Mouse (Mus musculus) MEL-GATA-1-ER (cell line): ENCODE results near the gene Adat3.
"Not testable (repeated sequence)": the region's sequence is repeated elsewhere in the genome, so short reads cannot be mapped to it uniquely, and the experiment has no call there.

Experiments used
- DNase-seq: peaks from one replicate; pipeline ENCODE4 v3.0.0-alpha.2; 2012; ENCODE audit warnings: low read depth; ENCODE audit errors: extremely low read depth

The Adat3 gene

GRCm38 (mm10) chr10:80578131-80578750 is 24.4 kb upstream of the Adat3 start:
- DNase-seq, result peak; percentile 71

- DNase-seq, result peak; percentile 86
These were observed 23.8 kb upstream of the Adat3 start for GRCm38 (mm10) chr10:80578911-80579310.

- DNase-seq, result no peak
These were observed 19.6 kb upstream of the Adat3 start for GRCm38 (mm10) chr10:80583047-80583446.

GRCm38 (mm10) chr10:80584045-80584488 is 18.6 kb upstream of the Adat3 start:
- DNase-seq, result no peak

- DNase-seq, result no peak
These were observed 17.8 kb upstream of the Adat3 start for GRCm38 (mm10) chr10:80584642-80585552.

GRCm38 (mm10) chr10:80585581-80585980 is 17.1 kb upstream of the Adat3 start:
- DNase-seq, result no peak

GRCm38 (mm10) chr10:80586407-80587304 is 16.0 kb upstream of the Adat3 start:
- no peak for DNase-seq

- no peak for DNase-seq
These were observed 15.4 kb upstream of the Adat3 start for GRCm38 (mm10) chr10:80587305-80587657.

- no peak for DNase-seq
These were observed 13.4 kb upstream of the Adat3 start for GRCm38 (mm10) chr10:80589127-80589878.

- peak; percentile 89 for DNase-seq
These were observed 12.5 kb upstream of the Adat3 start, which contains the start of gene Abhd17a for GRCm38 (mm10) chr10:80589879-80590854. Gene Abhd17a (minus strand): TSS chr10:80590341.

GRCm38 (mm10) chr10:80596318-80596717 is 6.4 kb upstream of the Adat3 start:
- no peak for DNase-seq

GRCm38 (mm10) chr10:80603364-80603763 is 684 bp downstream of the Adat3 start:
- no peak for DNase-seq

GRCm38 (mm10) chr10:80604001-80604509 is 1.4 kb downstream of the Adat3 start:
- no peak for DNase-seq

- DNase-seq, result no peak
These were observed 2.3 kb downstream of the Adat3 start for GRCm38 (mm10) chr10:80604988-80605387.

- DNase-seq, result not testable (repeated sequence)
These were observed 3.0 kb downstream of the Adat3 start, which contains the start of gene Gm49322 for GRCm38 (mm10) chr10:80605721-80606120. Gene Gm49322 (plus strand): TSS chr10:80606021.

GRCm38 (mm10) chr10:80606306-80606705 is 3.6 kb downstream of the Adat3 start:
- no peak for DNase-seq

GRCm38 (mm10) chr10:80606737-80607350 is 4.2 kb downstream of the Adat3 start:
- DNase-seq, result no peak

GRCm38 (mm10) chr10:80608435-80608834 is 5.8 kb downstream of the Adat3 start:
- no peak for DNase-seq
